Mouse (Mus musculus): ENCODE data around the gene Zg16. TPM values are rescaled to one million over a fixed set of nuclear protein-coding genes. Genes with fewer than 3 reads are reported as not detected.
A peak's percentile ranks its signal among the peaks of the same experiment; 100 is the strongest.

Zg16 gene
- total RNA-seq, 2 experiments from 2014 or later = 137 TPM; not detected in 1

GRCm38 (mm10) chr7:127008239-127009019, 78.7 kb downstream of the Zg16 start:
- peak in 1 of 2 experiments; percentile 53 for DNase-seq (ENCODE audit: low spot score in 2 of 2)

DNA sequence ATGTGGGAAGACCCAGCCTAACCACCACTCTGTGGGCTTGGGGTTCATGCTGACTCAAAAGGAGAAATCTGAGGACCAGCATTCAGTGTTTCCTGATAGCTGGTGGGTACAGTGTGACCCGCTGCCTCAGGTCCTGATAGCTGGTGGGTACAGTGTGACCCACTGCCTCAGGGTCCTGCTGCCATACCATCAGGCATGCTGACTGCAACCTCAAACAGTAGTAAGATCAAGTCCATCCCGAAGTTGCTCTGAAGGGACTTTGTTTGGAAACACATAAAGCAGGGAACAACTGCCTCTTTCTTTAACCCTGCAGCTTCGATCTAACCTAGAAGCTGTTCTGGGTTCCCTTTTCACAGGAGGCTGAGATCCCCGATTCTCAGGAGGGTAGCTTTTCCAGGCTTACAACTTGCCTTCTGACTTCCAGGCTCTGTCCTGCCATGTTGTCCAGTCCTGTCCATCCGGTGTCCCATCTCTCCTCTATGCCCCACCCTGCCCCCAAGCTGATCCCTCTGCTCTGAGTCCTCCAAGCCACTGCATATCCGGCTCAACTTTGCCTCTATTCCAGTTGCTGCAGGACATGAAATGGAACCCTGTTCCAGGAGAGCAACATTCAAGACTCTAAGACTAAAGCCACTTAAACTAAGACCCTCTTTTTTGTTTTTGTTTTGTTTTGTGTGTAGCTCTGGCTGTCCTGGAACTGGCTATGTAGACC, 79.7 kb downstream of the Zg16 start:
- DNase-seq (ENCODE audit: low spot score in 2 of 2) = no peak

DNA sequence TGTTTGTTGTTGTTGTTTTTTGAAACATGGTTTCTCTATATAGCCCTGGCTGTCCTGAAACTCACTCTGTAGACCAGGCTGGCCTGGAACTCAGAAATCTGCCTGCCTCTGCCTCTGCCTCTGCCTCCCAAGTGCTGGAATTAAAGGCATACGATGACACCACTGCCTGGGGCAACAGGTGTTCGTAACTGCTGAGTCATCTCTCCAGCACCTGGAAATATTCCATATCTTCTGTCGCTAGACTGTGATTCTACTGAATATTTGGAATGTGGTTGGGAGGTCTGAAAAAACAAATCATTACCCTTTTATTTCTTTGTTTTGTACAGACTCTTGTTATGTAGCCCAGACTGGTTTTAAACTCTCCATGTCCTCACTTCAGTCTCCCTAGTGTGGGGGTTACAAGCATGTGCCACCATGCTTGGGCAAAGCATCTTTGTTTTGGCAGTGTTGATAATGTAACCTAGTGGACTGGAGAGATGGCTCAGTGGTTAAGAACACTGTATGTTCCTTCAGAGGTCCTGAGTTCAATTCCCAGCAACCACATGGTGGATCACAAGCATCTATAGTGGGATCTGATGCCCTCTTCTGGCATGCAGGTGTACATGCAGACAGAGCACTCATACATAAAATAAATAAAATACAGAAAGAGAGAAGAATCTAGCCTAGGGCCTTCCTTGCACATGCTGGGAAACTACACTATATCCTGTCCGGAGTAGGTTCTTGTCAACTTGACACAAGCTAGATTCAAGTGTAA, 82.8 kb downstream of the Zg16 start:
- no peak for DNase-seq (ENCODE audit: low spot score in 2 of 2)

GRCm38 (mm10) chr7:127003620-127004019, 83.5 kb downstream of the Zg16 start:
- no peak for DNase-seq (ENCODE audit: low spot score in 2 of 2)

Small RNA genes within 50 kb of the gene (microRNA-seq; reads per million reads assigned to microRNA genes)
- gene Gm44343 = not detected

Other genes with a start within 250 kb of the Zg16 start
- 1 to 10 TPM; 3.1 to 3.6 TPM for gene Doc2a, start 239.9 kb downstream of the Zg16 start, total RNA-seq (2021)
- 10 to 100 TPM; 32.3 to 41.4 TPM for gene Hirip3, start 225.4 kb downstream of the Zg16 start, total RNA-seq (2021)
- gene Ino80e, start 225.0 kb downstream of the Zg16 start, total RNA-seq (2021) = 10 to 100 TPM; 49.7 to 51.9 TPM
- gene Taok2, start 202.6 kb downstream of the Zg16 start, total RNA-seq (2021) = 100 to 1,000 TPM; 104 to 108 TPM
- 10 to 100 TPM; 34.9 to 39.0 TPM for gene Tmem219, start 164.4 kb downstream of the Zg16 start, total RNA-seq (2021)
- 10 to 100 TPM; 27.3 to 28.5 TPM for gene Kctd13, start 158.4 kb downstream of the Zg16 start, total RNA-seq (2021)
- 1 to 10 TPM; 3.0 to 3.7 TPM for gene Asphd1, start 137.7 kb downstream of the Zg16 start, total RNA-seq (2021)
- 10 to 100 TPM; 97.6 to 97.9 TPM for gene Sez6l2, start 136.8 kb downstream of the Zg16 start, total RNA-seq (2021)
- gene Cdipt, start 111.4 kb downstream of the Zg16 start, total RNA-seq (2021) = 10 to 100 TPM; 86.8 to 91.0 TPM
- 1 to 10 TPM; 1.9 to 2.5 TPM for gene Cdiptos, start 111.2 kb downstream of the Zg16 start, total RNA-seq (2021)
- gene Mvp, start 72.7 kb downstream of the Zg16 start, total RNA-seq (2021) = 10 to 100 TPM; 67.1 to 68.4 TPM
- 1 to 10 TPM; 3.5 to 8.3 TPM for gene Pagr1b, start 70.8 kb downstream of the Zg16 start, total RNA-seq (2021)
- gene Pagr1a, start 70.0 kb downstream of the Zg16 start, total RNA-seq (2021) = 10 to 100 TPM; 12.4 to 15.4 TPM
- gene Gm42742, start 66.2 kb downstream of the Zg16 start, total RNA-seq (2021) = 10 to 100 TPM; 34.8 to 36.6 TPM
- gene Prrt2, start 66.1 kb downstream of the Zg16 start, total RNA-seq (2021) = 10 to 100 TPM in 1 of 2 experiments, 1 to 10 TPM in 1; 7.4 to 11.1 TPM
- 100 to 1,000 TPM; 240 to 256 TPM for gene Maz, start 60.3 kb downstream of the Zg16 start, total RNA-seq (2021)
- gene Kif22, start 44.9 kb downstream of the Zg16 start, total RNA-seq (2021) = 10 to 100 TPM; 45.2 to 45.9 TPM
- gene AI467606, start 4.0 kb upstream of the Zg16 start, total RNA-seq (2021) = 1 to 10 TPM; 1.9 to 2.0 TPM
- gene Qprt, start 34.9 kb upstream of the Zg16 start, total RNA-seq (2021) = 10 to 100 TPM in 1 of 2 experiments, 1 to 10 TPM in 1; 5.7 to 12.0 TPM
- 1 to 10 TPM; 1.8 to 2.1 TPM for gene Spn, start 50.5 kb upstream of the Zg16 start, total RNA-seq (2021)
- 10 to 100 TPM; 77.6 to 84.4 TPM for gene Cd2bp2, start 108.7 kb upstream of the Zg16 start, total RNA-seq (2021)
- gene Tbc1d10b, start 121.1 kb upstream of the Zg16 start, total RNA-seq (2021) = 10 to 100 TPM; 57.9 to 58.5 TPM
- 100 to 1,000 TPM; 268 to 794 TPM for gene Mylpf, start 121.6 kb upstream of the Zg16 start, total RNA-seq (2021)
- gene Zfp553, start 145.7 kb upstream of the Zg16 start, total RNA-seq (2021) = 10 to 100 TPM; 18.3 to 19.3 TPM
- gene Sept1, start 145.8 kb upstream of the Zg16 start, total RNA-seq (2021) = 10 to 100 TPM; 12.6 to 14.5 TPM
- gene Zfp771, start 156.9 kb upstream of the Zg16 start, total RNA-seq (2021) = 10 to 100 TPM; 36.3 to 39.2 TPM
- 10 to 100 TPM; 63.5 to 68.3 TPM for gene Dctpp1, start 173.4 kb upstream of the Zg16 start, total RNA-seq (2021)
- gene Sephs2, start 186.7 kb upstream of the Zg16 start, total RNA-seq (2021) = 100 to 1,000 TPM in 1 of 2 experiments, 10 to 100 TPM in 1; 92.8 to 115 TPM
- gene Itgal, start 208.9 kb upstream of the Zg16 start, total RNA-seq (2021) = 1 to 10 TPM; 3.0 to 3.4 TPM